In the genomic region with DNA sequence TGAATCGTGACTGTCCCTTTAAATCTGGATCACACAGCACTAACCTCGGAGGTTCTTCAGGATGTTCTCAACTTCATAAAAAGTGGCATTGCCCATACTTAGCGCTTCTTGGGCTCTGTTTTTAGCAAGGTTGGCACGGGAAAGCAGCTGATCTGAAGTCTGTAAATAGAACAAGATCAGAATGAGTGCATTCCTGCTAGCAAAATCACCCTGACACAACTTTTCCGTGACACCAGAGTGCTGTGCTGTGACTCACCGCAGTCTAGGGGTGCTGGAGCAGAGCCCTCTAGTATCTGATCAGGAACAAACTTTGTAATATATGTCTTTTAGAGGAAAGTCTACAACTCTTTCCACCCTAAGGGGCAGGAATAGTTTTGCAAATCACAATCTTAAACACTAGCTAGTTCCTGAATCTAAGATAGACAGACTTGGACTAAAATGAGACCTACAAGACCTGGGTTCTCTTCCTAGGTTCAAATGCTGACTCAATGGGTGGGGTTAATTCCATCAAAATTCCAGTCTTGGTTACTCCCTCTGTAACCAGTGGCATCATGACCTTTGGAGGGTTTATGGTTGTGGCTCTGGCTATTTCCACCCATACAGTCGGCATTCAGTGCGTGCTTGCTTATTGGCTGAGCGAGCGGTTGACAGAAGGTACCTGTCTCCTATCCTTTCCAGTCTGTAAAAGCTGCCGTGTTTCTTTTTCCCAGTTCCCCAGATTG, we compare ENCODE assay signal across 10 mouse cellular contexts. TPM values are rescaled to one million over a fixed set of nuclear protein-coding genes. Genes with fewer than 3 reads are reported as not detected.
A peak's percentile ranks its signal among the peaks of the same experiment; 100 is the strongest.
DNase-seq lines count a peak whose midpoint lies in the region; ATAC-seq and TF ChIP-seq lines count a peak whose summit lies in the region.
"Had no signal": no experiment of that assay in that cellular context is flagged by ENCODE, and none has a peak within 500 bp of the region (broad histone marks: within the 10 kb centered on the region; RNA-seq: fewer than 3 reads in every experiment).

No protein-coding gene starts in this region.

- intact Hi-C loops in gastrocnemius, postnatal 14 days (cut with DNase I; ENCODE audit: low total_unique reads): no loop called here

- no peaks in the 10 kb centered on the region for H3K27me3 ChIP-seq in hindbrain, postnatal 0 days (ENCODE audit: insufficient read depth, low read length)
- H3K27me3 ChIP-seq: hindbrain, embryonic 13.5 days had no signal

- H3K4me1 ChIP-seq in hindbrain, postnatal 0 days (ENCODE audit: insufficient read depth, low read length): no peaks in the 10 kb centered on the region

- peak; percentile 97 for DNase-seq in 3T3-L1 (ENCODE audit: low read depth, low spot score)
- DNase-seq in Muller cell, postnatal 12 days (ENCODE audit: inconsistent ontology term): peak; percentile 96
- DNase-seq in gastrocnemius, postnatal 14 days: peak; percentile 29
- DNase-seq in hindbrain, postnatal 0 days (ENCODE audit: low spot score): no peak
- DNase-seq in layer of hippocampus, adult 11-12 months (ENCODE audit: low spot score): no peak
- DNase-seq in left cerebral cortex, adult 8-10 months (ENCODE audit: low spot score in 2 of 2): no peak
- DNase-seq in kidney, adult 18-20 months: no peak

- H3K4me2 ChIP-seq in hindbrain, postnatal 0 days (ENCODE audit: low read depth, low read length): no peak overlapping the region
- H3K4me2 ChIP-seq: hindbrain, embryonic 13.5 days had no signal

- no peaks in the 10 kb centered on the region for H3K36me3 ChIP-seq in hindbrain, postnatal 0 days (ENCODE audit: insufficient read depth, low read length)
- H3K36me3 ChIP-seq: hindbrain, embryonic 13.5 days had no signal

- ATAC-seq in inflammation-experienced regulatory T-cells, adult 6 months: peak; percentile 77
- no peak for ATAC-seq in hindbrain, postnatal 0 days

- H3K27ac ChIP-seq in hindbrain, postnatal 0 days: no peak overlapping the region
- H3K27ac ChIP-seq: hindbrain, embryonic 13.5 days had no signal

- H3K9me3 ChIP-seq in hindbrain, postnatal 0 days (ENCODE audit: low read length): no peaks in the 10 kb centered on the region
- H3K9me3 ChIP-seq: hindbrain, embryonic 13.5 days had no signal

- no peak for TF ChIP-seq CTCF in hindbrain, postnatal 0 days (IDR thresholded peaks at IDR 0.05; ENCODE audit: low read depth)

- WGBS in hindbrain, postnatal 0 days: 87% methylated on average over 11 of the region's 11 CpGs

- no peak overlapping the region for H3K9ac ChIP-seq in hindbrain, postnatal 0 days (replicated peaks; ENCODE audit: low read length)
- H3K9ac ChIP-seq: hindbrain, embryonic 13.5 days had no signal

- H3K4me3 ChIP-seq in hindbrain, postnatal 0 days (ENCODE audit: low read length): no peak overlapping the region
- H3K4me3 ChIP-seq: hindbrain, embryonic 13.5 days had no signal

RNA-seq across cellular contexts. Expression of gene Lamc2, which starts 56.1 kb away (rescaled TPM):
- total RNA-seq in gastrocnemius, postnatal 14 days (2021): 1 to 10 TPM; 5.8 to 7.2 TPM
- 1 to 10 TPM in 1 of 3 experiments, under 1 TPM in 1, not detected in 1; 0.12 to 1.1 TPM for polyA plus RNA-seq in inflammation-experienced regulatory T-cells, adult 6 months (2017; shearing (Covaris generic))
- 5.8 and 6.3 TPM in 2 replicates for total RNA-seq in hindbrain, postnatal 0 days (2014; rRNA removed)
- polyA plus RNA-seq in hindbrain, postnatal 0 days (2015; fragmentation: Nextera tagmentation; extraction: Ambion mirVana): 3.7 and 4.4 TPM in 2 replicates
- 10 to 100 TPM in 1 of 4 experiments, 1 to 10 TPM in 3; 8.3 to 10.1 (median 8.7) TPM for total RNA-seq in left cerebral cortex, adult 8-10 months (2022)
- total RNA-seq: megakaryocyte, adult 5-6 weeks had no signal

Comparison
In these comparisons a context has a peak if more than half of its experiments do, and no peak if none do; other contexts are left out.
1. DNase-seq: peak in 3T3-L1 (single experiment), Muller cell, postnatal 12 days (single experiment) and gastrocnemius, postnatal 14 days (single experiment); none in hindbrain, postnatal 0 days (single experiment), layer of hippocampus, adult 11-12 months (single experiment), left cerebral cortex, adult 8-10 months (0 of 2) and kidney, adult 18-20 months (single experiment).